Mouse (Mus musculus): ENCODE results near the gene Srsf11. TPM values are rescaled to one million over a fixed set of nuclear protein-coding genes. Genes with fewer than 3 reads are reported as not detected.

Gene Srsf11
- polyA plus RNA-seq (2014; fragmentation: Nextera tagmentation; extraction: Ambion mirVana): 232 and 242 TPM in 2 replicates

DNA sequence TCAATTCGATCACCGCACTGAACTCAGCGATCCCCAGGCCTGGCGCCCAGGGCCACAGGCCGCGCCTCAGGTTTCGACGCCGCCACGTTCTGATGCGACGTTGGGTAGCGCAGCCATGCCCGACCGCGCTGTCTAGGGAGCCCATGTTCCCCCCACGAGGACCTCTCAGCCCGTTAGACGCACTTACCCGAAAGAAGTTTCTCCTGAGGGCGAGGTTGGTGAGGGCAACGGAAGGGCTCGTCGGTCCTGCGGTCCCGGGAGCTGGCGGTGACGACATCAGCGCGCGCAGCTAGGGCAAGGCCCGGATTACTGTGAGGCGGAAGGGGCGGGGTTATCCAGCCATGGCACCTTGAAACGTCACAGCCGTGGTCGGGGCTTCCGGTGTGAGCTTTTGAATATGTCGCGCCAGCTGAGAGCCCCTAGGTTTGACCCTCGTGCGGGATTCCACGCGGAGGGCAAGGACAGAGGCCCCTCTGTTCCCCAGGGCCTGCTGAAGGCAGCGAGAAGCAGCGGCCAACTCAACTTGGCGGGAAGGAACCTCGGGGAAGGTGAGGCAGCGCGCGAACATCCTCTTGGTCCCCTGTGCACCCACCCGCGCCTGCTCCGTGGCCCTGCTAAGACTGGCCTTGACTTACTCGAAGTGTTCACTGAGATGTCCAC, at the start of gene Srsf11, which contains the start of gene Lrrc40:
Gene Srsf11, minus strand, starts transcription at position 311 of the 660 bp plus-strand sequence.
Gene Lrrc40, plus strand, starts transcription at position 334 of the 660 bp plus-strand sequence.
- H3K4me3 ChIP-seq (ENCODE audit: low read depth, low read length): peak within 1 kb of the TSS; percentile 89
- peak within 1 kb of the TSS; percentile 67 for H3K4me2 ChIP-seq (ENCODE audit: low read length)
- under 1% methylated on average over 55 of the region's 55 CpGs for WGBS
- H3K4me1 ChIP-seq (ENCODE audit: control insufficient read depth, insufficient read depth, low read length): peaks cover 13% of the 10 kb centered on the region
- no peaks in the 10 kb centered on the region for H3K27me3 ChIP-seq (replicated peaks; ENCODE audit: control insufficient read depth, insufficient read depth, low read length)
- H3K9ac ChIP-seq (ENCODE audit: low read length): peak within 1 kb of the TSS; percentile 86
- DNase-seq (ENCODE audit: low spot score) (peak; percentile 98), ATAC-seq (peak; percentile 96)
- H3K27ac ChIP-seq (ENCODE audit: low read depth, low read length): peak within 1 kb of the TSS; percentile 71
- no peaks in the 10 kb centered on the region for H3K9me3 ChIP-seq (replicated peaks; ENCODE audit: control insufficient read depth, low read length)
- H3K36me3 ChIP-seq (ENCODE audit: control insufficient read depth, insufficient read depth, low read length): no peaks in the 10 kb centered on the region

DNA sequence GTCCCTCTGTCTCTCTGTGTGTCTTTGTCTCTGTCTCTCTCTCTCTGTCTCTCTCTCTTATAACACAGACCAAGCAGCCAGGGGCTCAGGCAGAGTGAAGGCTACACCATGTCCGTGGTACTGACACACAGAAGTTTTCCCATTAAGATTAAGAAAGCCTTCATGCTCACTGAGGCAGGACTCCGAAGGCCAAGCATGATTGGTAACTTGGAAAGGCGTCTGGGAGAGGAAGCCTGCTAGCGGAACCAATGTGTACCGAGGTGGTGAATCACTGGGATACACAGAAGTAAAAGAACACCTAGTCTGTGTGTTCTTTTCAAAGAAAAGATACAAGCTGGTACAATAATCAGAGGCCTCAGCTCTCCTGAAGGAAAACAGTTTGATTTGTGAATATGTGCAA, 41.4 kb upstream of the Srsf11 start:
- H3K9ac ChIP-seq (ENCODE audit: low read length): no peak overlapping the region
- H3K4me1 ChIP-seq (ENCODE audit: control insufficient read depth, insufficient read depth, low read length): no peaks in the 10 kb centered on the region
- H3K4me2 ChIP-seq (ENCODE audit: low read length): no peak overlapping the region
- ATAC-seq (no peak), DNase-seq (ENCODE audit: low spot score) (no peak)
- WGBS: 76% methylated on average over 5 of the region's 5 CpGs
- H3K9me3 ChIP-seq (replicated peaks; ENCODE audit: control insufficient read depth, low read length): no peaks in the 10 kb centered on the region
- H3K27me3 ChIP-seq (replicated peaks; ENCODE audit: control insufficient read depth, insufficient read depth, low read length): no peaks in the 10 kb centered on the region
- no peak overlapping the region for H3K27ac ChIP-seq (ENCODE audit: low read depth, low read length)
- H3K4me3 ChIP-seq (ENCODE audit: low read depth, low read length): no peak overlapping the region
- no peaks in the 10 kb centered on the region for H3K36me3 ChIP-seq (ENCODE audit: control insufficient read depth, insufficient read depth, low read length)

DNA sequence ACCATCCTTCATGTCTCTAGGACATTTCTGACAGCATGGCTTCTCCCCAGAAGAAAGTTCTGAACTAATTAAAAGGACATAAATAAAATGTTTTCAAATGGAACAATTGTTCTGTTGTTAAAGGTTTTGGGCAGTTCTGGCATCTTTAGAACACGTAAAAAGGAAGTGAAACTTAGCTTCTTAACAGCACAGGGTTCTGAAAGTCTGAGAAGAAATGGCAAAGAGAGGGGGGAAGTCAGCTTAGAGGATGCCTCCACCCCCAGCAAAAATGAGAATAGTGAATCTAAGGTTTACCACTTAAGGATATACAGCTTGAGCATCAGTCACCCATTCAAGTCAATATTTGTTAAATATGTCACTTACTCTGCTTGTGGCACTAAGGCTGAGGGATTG, 40.9 kb upstream of the Srsf11 start:
- no peak for ATAC-seq
- DNase-seq (ENCODE audit: low spot score): no peak
- WGBS: 44% methylated on average over 1 of the region's 1 CpGs
- Histone ChIP-seq H3K27ac (ENCODE audit: low read depth, low read length) (no peak overlapping the region), H3K36me3 (ENCODE audit: control insufficient read depth, insufficient read depth, low read length) (no peaks in the 10 kb centered on the region), H3K9me3 (replicated peaks; ENCODE audit: control insufficient read depth, low read length) (no peaks in the 10 kb centered on the region), H3K4me3 (ENCODE audit: low read depth, low read length) (no peak overlapping the region), H3K27me3 (replicated peaks; ENCODE audit: control insufficient read depth, insufficient read depth, low read length) (no peaks in the 10 kb centered on the region), H3K9ac (ENCODE audit: low read length) (no peak overlapping the region), H3K4me2 (ENCODE audit: low read length) (no peak overlapping the region), H3K4me1 (ENCODE audit: control insufficient read depth, insufficient read depth, low read length) (no peaks in the 10 kb centered on the region)

DNA sequence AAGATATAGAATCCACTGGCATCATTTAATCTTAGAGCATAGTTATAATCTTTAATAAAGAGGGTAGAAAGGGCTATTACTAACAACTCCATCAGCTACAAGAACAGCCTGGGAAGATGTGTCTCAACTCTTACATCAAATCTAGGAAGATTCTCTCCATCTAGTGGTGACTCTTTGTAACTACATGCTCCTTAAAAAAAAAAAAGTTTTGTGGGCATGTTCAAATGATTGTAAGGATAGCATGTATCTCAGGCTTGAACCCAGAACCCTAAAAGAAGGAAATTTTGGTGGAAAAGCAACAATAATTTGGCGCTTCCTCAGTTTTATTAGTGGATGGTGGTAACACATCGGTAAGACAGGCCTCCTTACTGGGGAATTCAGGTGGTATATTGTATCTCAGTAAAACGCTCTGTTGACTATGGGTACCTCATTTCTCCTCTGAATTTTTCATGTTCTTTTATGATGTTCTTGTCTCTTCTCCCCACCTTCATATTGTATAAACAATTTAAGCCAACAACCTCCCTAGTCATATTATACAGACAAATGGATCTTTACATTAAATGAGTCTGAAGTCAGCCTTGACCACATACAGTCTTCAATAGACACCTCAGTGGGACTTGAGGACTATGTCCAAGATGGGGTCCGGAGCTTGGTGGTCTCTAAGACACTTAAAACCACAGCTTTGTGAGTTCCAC, 40.4 kb upstream of the Srsf11 start:
- Histone ChIP-seq H3K36me3 (ENCODE audit: control insufficient read depth, insufficient read depth, low read length) (no peaks in the 10 kb centered on the region), H3K4me2 (ENCODE audit: low read length) (no peak overlapping the region), H3K27me3 (replicated peaks; ENCODE audit: control insufficient read depth, insufficient read depth, low read length) (no peaks in the 10 kb centered on the region), H3K9me3 (replicated peaks; ENCODE audit: control insufficient read depth, low read length) (no peaks in the 10 kb centered on the region), H3K4me1 (ENCODE audit: control insufficient read depth, insufficient read depth, low read length) (no peaks in the 10 kb centered on the region), H3K27ac (ENCODE audit: low read depth, low read length) (no peak overlapping the region), H3K9ac (ENCODE audit: low read length) (no peak overlapping the region), H3K4me3 (ENCODE audit: low read depth, low read length) (no peak overlapping the region)
- ATAC-seq: 0 out of 2 replicates have a peak, but pooled peaks have one; percentile 23
- WGBS: 45% methylated on average over 4 of the region's 4 CpGs
- DNase-seq (ENCODE audit: low spot score): peak; percentile 72

DNA sequence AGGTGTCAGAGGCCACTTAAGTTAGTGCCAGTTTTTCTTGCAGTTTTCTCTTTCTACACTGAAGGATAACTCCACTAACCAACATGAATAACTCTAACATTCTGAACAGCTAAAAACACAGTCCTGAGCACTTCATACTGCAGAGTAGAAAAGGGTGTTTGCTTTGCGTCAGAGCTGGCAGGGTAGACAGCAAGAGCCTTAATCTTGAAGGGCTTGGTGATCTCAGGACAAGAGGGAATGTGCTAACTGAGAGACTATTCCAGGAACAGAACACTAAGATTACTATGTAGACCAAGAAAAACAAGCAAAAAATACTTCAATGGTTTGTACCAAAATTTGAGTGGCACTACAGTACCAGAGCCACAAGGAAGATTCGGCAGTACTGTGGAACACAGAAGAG, 38.6 kb upstream of the Srsf11 start:
- Histone ChIP-seq H3K36me3 (ENCODE audit: control insufficient read depth, insufficient read depth, low read length) (no peaks in the 10 kb centered on the region), H3K9ac (ENCODE audit: low read length) (no peak overlapping the region), H3K27ac (ENCODE audit: low read depth, low read length) (no peak overlapping the region), H3K4me3 (ENCODE audit: low read depth, low read length) (no peak overlapping the region), H3K4me2 (ENCODE audit: low read length) (no peak overlapping the region), H3K4me1 (ENCODE audit: control insufficient read depth, insufficient read depth, low read length) (no peaks in the 10 kb centered on the region), H3K9me3 (replicated peaks; ENCODE audit: control insufficient read depth, low read length) (no peaks in the 10 kb centered on the region), H3K27me3 (replicated peaks; ENCODE audit: control insufficient read depth, insufficient read depth, low read length) (no peaks in the 10 kb centered on the region)
- 95% methylated on average over 2 of the region's 2 CpGs for WGBS
- DNase-seq (ENCODE audit: low spot score) (no peak), ATAC-seq (no peak)

DNA sequence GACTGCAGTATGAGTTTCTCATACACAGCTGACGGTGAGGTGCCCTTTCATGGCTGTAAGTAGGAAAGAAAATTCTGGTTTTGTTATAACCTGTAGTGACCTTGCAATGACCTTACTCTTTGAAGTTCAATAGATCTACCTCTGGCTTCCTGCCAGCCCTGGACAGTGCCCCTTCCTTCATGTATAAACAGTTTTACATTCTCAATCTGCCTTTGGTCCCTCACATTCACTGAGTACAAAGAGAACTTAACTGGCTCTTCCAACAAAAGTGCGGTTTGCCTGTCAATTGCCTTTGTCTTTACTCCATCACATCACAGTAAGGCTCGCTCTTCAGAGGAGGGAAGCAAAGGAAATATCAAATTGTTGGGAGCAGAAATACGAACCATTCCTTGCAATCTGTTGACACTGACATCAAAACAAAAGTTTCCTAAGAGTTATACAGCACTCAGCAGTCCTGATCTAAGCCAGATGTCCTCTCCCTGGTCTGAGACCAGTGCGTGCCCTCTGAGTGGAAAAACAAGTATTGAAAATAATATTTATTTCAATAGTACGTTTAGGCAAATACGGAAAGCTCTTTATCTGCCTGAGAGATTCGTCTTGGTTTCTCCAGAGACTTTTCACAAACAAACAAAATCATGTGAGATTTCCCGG, 32.3 kb upstream of the Srsf11 start:
- Histone ChIP-seq H3K9me3 (replicated peaks; ENCODE audit: control insufficient read depth, low read length) (no peaks in the 10 kb centered on the region), H3K27me3 (replicated peaks; ENCODE audit: control insufficient read depth, insufficient read depth, low read length) (no peaks in the 10 kb centered on the region), H3K27ac (ENCODE audit: low read depth, low read length) (no peak overlapping the region), H3K36me3 (ENCODE audit: control insufficient read depth, insufficient read depth, low read length) (peaks cover 12% of the 10 kb centered on the region), H3K4me2 (ENCODE audit: low read length) (no peak overlapping the region), H3K4me1 (ENCODE audit: control insufficient read depth, insufficient read depth, low read length) (no peaks in the 10 kb centered on the region), H3K4me3 (ENCODE audit: low read depth, low read length) (no peak overlapping the region), H3K9ac (ENCODE audit: low read length) (no peak overlapping the region)
- DNase-seq (ENCODE audit: low spot score) (no peak), ATAC-seq (no peak)
- WGBS: 75% methylated on average over 9 of the region's 9 CpGs

DNA sequence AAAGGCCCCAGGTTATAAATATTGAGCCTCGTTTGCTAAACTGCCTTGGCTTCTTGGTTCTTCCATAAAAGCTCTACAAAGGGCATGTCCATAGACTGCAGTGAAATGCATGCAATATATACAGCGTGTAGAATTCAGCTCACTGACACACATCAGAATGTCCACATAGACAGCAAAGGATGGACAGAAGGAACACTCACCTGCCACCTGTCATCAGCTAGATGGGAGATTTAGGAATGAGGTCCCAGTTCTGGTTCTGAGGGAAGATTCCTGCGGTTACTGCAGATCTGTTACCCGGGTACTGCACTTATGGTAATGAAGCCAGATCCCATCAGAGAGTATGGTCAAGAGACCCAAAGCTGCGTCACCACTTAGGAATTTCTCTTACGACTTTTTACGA, 31.5 kb upstream of the Srsf11 start:
- WGBS: 87% methylated on average over 7 of the region's 7 CpGs
- Histone ChIP-seq H3K4me3 (ENCODE audit: low read depth, low read length) (no peak overlapping the region), H3K9me3 (replicated peaks; ENCODE audit: control insufficient read depth, low read length) (no peaks in the 10 kb centered on the region), H3K4me2 (ENCODE audit: low read length) (no peak overlapping the region), H3K4me1 (ENCODE audit: control insufficient read depth, insufficient read depth, low read length) (no peaks in the 10 kb centered on the region), H3K9ac (ENCODE audit: low read length) (no peak overlapping the region), H3K36me3 (ENCODE audit: control insufficient read depth, insufficient read depth, low read length) (peaks cover 12% of the 10 kb centered on the region), H3K27me3 (replicated peaks; ENCODE audit: control insufficient read depth, insufficient read depth, low read length) (no peaks in the 10 kb centered on the region), H3K27ac (ENCODE audit: low read depth, low read length) (no peak overlapping the region)
- DNase-seq (ENCODE audit: low spot score): no peak
- ATAC-seq: no peak

DNA sequence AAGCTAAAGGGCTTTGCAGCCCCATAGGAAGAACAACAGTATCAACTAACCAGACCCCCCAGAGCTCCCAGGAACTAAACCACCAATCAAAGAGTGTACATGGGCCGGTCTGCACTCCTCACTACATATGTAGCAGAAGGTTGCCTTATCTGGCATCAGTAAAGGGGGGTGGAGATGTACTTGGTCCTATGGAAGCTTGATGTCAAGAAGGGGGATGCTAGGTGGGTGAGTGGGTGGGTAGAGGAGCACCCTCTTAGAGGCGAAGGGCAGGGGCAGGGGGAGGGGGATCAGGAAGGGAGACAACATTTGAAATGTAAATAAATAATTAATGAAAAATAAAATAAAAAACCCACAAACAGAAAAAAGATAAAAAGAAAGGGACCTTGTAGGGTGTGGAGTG, 28.8 kb upstream of the Srsf11 start:
- WGBS: 90% methylated on average over 2 of the region's 2 CpGs
- Histone ChIP-seq H3K9me3 (replicated peaks; ENCODE audit: control insufficient read depth, low read length) (no peaks in the 10 kb centered on the region), H3K27me3 (replicated peaks; ENCODE audit: control insufficient read depth, insufficient read depth, low read length) (no peaks in the 10 kb centered on the region), H3K4me2 (ENCODE audit: low read length) (no peak overlapping the region), H3K36me3 (ENCODE audit: control insufficient read depth, insufficient read depth, low read length) (peaks cover 14% of the 10 kb centered on the region), H3K27ac (ENCODE audit: low read depth, low read length) (no peak overlapping the region), H3K4me1 (ENCODE audit: control insufficient read depth, insufficient read depth, low read length) (no peaks in the 10 kb centered on the region), H3K9ac (ENCODE audit: low read length) (no peak overlapping the region), H3K4me3 (ENCODE audit: low read depth, low read length) (no peak overlapping the region)
- DNase-seq (ENCODE audit: low spot score): no peak
- ATAC-seq: peak; percentile 18; the same call in 1 of the 2 replicates

Measured in forebrain, embryonic 14.5 days (tissue).